Mouse (Mus musculus) layer of hippocampus, postnatal 25 days (tissue): ENCODE measurements at regions not wholly inside any gene's neighbourhood (a gene's known extent, or its start where the extent isn't known, plus 50 kb on each side); places are given as distances from the start of the nearest gene placed in this dataset.
A peak's percentile ranks its signal among the peaks of the same experiment; 100 is the strongest.

Source experiments
- DNase-seq, 2 experiments: peaks; one replicate each; pipeline ENCODE4 v3.0.0; 2022; ENCODE audit warnings: mixed read lengths in 2 of 2, low spot score in 1 of 2; ENCODE audit errors: extremely low spot score in 1 of 2

GRCm38 (mm10) chr13:114654953-114655586 is 163.0 kb upstream of the Mocs2 start:
- no peak for DNase-seq

- DNase-seq = no peak
Measured at GRCm38 (mm10) chr13:114672411-114672810, 145.6 kb upstream of the Mocs2 start.

GRCm38 (mm10) chr13:114679703-114680378 is 138.2 kb upstream of the Mocs2 start:
- DNase-seq = no peak

GRCm38 (mm10) chr13:114680379-114680733 is 137.7 kb upstream of the Mocs2 start:
- DNase-seq = no peak

- DNase-seq = no peak
Measured at GRCm38 (mm10) chr13:114681196-114681595, 136.8 kb upstream of the Mocs2 start.

- DNase-seq = no peak
Measured at GRCm38 (mm10) chr13:114681887-114682286, 136.1 kb upstream of the Mocs2 start.

- no peak for DNase-seq
Measured at GRCm38 (mm10) chr13:114682891-114683290, 135.1 kb upstream of the Mocs2 start.

- no peak for DNase-seq
Measured at GRCm38 (mm10) chr13:114684298-114684697, 133.7 kb upstream of the Mocs2 start.

- no peak for DNase-seq
Measured at GRCm38 (mm10) chr13:114685368-114685767, 132.7 kb upstream of the Mocs2 start.

- no peak for DNase-seq
Measured at GRCm38 (mm10) chr13:114712601-114713000, 105.4 kb upstream of the Mocs2 start.

- DNase-seq = no peak
Measured at GRCm38 (mm10) chr13:114719771-114720170, 98.3 kb upstream of the Mocs2 start.

GRCm38 (mm10) chr13:114726828-114727227 is 91.2 kb upstream of the Mocs2 start:
- no peak for DNase-seq

- DNase-seq = no peak
Measured at GRCm38 (mm10) chr13:114735066-114735465, 83.0 kb upstream of the Mocs2 start.

- DNase-seq = no peak
Measured at GRCm38 (mm10) chr13:114736066-114736465, 82.0 kb upstream of the Mocs2 start.

- no peak for DNase-seq
Measured at GRCm38 (mm10) chr13:114742534-114742933, 75.5 kb upstream of the Mocs2 start.

GRCm38 (mm10) chr13:114745814-114746213 is 72.2 kb upstream of the Mocs2 start:
- no peak for DNase-seq

GRCm38 (mm10) chr13:114757459-114757858 is 60.6 kb upstream of the Mocs2 start:
- DNase-seq = peak; percentile 17 to 19

- no peak for DNase-seq
Measured at GRCm38 (mm10) chr13:114759886-114760285, 58.1 kb upstream of the Mocs2 start.

- DNase-seq = no peak
Measured at GRCm38 (mm10) chr13:114760901-114761300, 57.1 kb upstream of the Mocs2 start.
